Mouse (Mus musculus): ENCODE measurements at regions not wholly inside any gene's neighbourhood (a gene's known extent, or its start where the extent isn't known, plus 50 kb on each side); places are given as distances from the start of the nearest gene placed in this dataset.

GRCm38 (mm10) chr15:50246418-50247186 lies 3638.1 kb upstream of the Gm7489 start:
- ATAC-seq (ENCODE audit: insufficient number of reproducible peaks, low FRiP score, low TSS enrichment, low read depth) (no peak), DNase-seq (ENCODE audit: low spot score) (no peak)
- no peak overlapping the region for H3K27ac ChIP-seq (replicated peaks; ENCODE audit: low read depth, low read length)
- H3K9ac ChIP-seq (ENCODE audit: low read length): no peak overlapping the region
- WGBS: 86% methylated on average over 15 of the region's 15 CpGs
- no peak overlapping the region for H3K4me2 ChIP-seq (ENCODE audit: low read depth, severe bottlenecking)
- no peak overlapping the region for H3K4me3 ChIP-seq (ENCODE audit: low read depth, low read length)
- H3K4me1 ChIP-seq (ENCODE audit: control insufficient read depth, insufficient read depth, low read length): no peaks in the 10 kb centered on the region
- no peaks in the 10 kb centered on the region for H3K9me3 ChIP-seq (ENCODE audit: control insufficient read depth, low read length)
- H3K27me3 ChIP-seq (ENCODE audit: control insufficient read depth, insufficient read depth, low read length): no peaks in the 10 kb centered on the region
- H3K36me3 ChIP-seq (ENCODE audit: control insufficient read depth, insufficient read depth, low read length): no peaks in the 10 kb centered on the region

GRCm38 (mm10) chr15:50260057-50260456 lies 3624.6 kb upstream of the Gm7489 start:
- Histone ChIP-seq H3K36me3 (ENCODE audit: control insufficient read depth, insufficient read depth, low read length) (no peaks in the 10 kb centered on the region), H3K4me1 (ENCODE audit: control insufficient read depth, insufficient read depth, low read length) (no peaks in the 10 kb centered on the region), H3K27ac (replicated peaks; ENCODE audit: low read depth, low read length) (no peak overlapping the region), H3K27me3 (ENCODE audit: control insufficient read depth, insufficient read depth, low read length) (no peaks in the 10 kb centered on the region), H3K4me3 (ENCODE audit: low read depth, low read length) (no peak overlapping the region), H3K9me3 (ENCODE audit: control insufficient read depth, low read length) (no peaks in the 10 kb centered on the region), H3K4me2 (ENCODE audit: low read depth, severe bottlenecking) (no peak overlapping the region), H3K9ac (ENCODE audit: low read length) (no peak overlapping the region)
- no peak for ATAC-seq (ENCODE audit: insufficient number of reproducible peaks, low FRiP score, low TSS enrichment, low read depth)
- WGBS: 90% methylated on average over 2 of the region's 2 CpGs
- no peak for DNase-seq (ENCODE audit: low spot score)

GRCm38 (mm10) chr15:50261245-50261872 lies 3623.3 kb upstream of the Gm7489 start:
- WGBS: 74% methylated on average over 8 of the region's 8 CpGs
- peak; percentile 74 for DNase-seq (ENCODE audit: low spot score)
- Histone ChIP-seq H3K4me2 (ENCODE audit: low read depth, severe bottlenecking) (no peak overlapping the region), H3K4me1 (ENCODE audit: control insufficient read depth, insufficient read depth, low read length) (no peaks in the 10 kb centered on the region), H3K36me3 (ENCODE audit: control insufficient read depth, insufficient read depth, low read length) (no peaks in the 10 kb centered on the region), H3K4me3 (ENCODE audit: low read depth, low read length) (no peak overlapping the region), H3K9ac (ENCODE audit: low read length) (no peak overlapping the region), H3K27me3 (ENCODE audit: control insufficient read depth, insufficient read depth, low read length) (no peaks in the 10 kb centered on the region), H3K27ac (replicated peaks; ENCODE audit: low read depth, low read length) (no peak overlapping the region), H3K9me3 (ENCODE audit: control insufficient read depth, low read length) (no peaks in the 10 kb centered on the region)
- 0 out of 2 replicates have a peak, but pooled peaks have one; percentile 47 for ATAC-seq (ENCODE audit: insufficient number of reproducible peaks, low FRiP score, low TSS enrichment, low read depth)

DNA sequence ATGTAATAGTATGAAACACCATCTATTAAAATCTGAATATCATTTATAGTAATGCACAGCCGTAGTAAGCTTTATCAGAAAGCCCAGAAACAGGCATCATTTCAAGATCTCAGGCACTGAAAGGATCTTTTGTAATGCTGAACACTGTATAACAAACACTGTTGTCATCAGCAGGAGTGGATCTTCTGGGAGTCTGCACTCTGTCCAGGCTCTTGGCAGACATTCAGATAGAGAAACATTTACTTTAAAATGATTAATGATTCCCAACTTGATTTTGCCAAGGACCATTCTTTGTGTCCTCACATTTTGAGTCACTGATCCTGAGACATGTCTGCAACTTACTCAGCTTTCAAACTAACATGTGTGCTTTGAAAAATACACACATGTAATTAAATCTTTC lies 3617.2 kb upstream of the Gm7489 start:
- Histone ChIP-seq H3K9ac (ENCODE audit: low read length) (no peak overlapping the region), H3K9me3 (ENCODE audit: control insufficient read depth, low read length) (no peaks in the 10 kb centered on the region), H3K4me1 (ENCODE audit: control insufficient read depth, insufficient read depth, low read length) (no peaks in the 10 kb centered on the region), H3K4me2 (ENCODE audit: low read depth, severe bottlenecking) (no peak overlapping the region), H3K36me3 (ENCODE audit: control insufficient read depth, insufficient read depth, low read length) (no peaks in the 10 kb centered on the region), H3K27ac (replicated peaks; ENCODE audit: low read depth, low read length) (no peak overlapping the region), H3K4me3 (ENCODE audit: low read depth, low read length) (no peak overlapping the region), H3K27me3 (ENCODE audit: control insufficient read depth, insufficient read depth, low read length) (no peaks in the 10 kb centered on the region)
- ATAC-seq (ENCODE audit: insufficient number of reproducible peaks, low FRiP score, low TSS enrichment, low read depth) (no peak), DNase-seq (ENCODE audit: low spot score) (no peak)
- WGBS: 92% methylated on average over 1 of the region's 1 CpGs

DNA sequence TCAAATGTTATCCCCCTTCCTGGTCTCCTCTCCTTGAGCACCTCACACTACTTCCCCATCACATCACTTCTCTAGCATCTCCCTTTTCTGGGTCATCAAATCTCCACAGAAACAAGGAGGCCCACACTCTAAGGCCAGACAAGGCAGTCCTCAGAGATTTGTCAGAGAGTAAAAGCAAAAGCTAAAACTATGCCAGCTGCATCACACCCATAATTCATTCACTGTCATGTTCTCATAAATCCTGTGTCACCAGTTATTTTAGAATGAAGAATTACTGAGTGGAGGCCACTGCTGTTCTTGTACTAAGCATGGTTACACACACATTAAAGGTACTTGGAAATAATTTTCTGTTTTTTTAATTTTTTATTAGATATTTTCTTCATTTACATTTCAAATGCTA lies 3613.1 kb upstream of the Gm7489 start:
- no peaks in the 10 kb centered on the region for H3K36me3 ChIP-seq (ENCODE audit: control insufficient read depth, insufficient read depth, low read length)
- no peaks in the 10 kb centered on the region for H3K27me3 ChIP-seq (ENCODE audit: control insufficient read depth, insufficient read depth, low read length)
- H3K4me2 ChIP-seq (ENCODE audit: low read depth, severe bottlenecking): no peak overlapping the region
- H3K9ac ChIP-seq (ENCODE audit: low read length): no peak overlapping the region
- H3K4me1 ChIP-seq (ENCODE audit: control insufficient read depth, insufficient read depth, low read length): no peaks in the 10 kb centered on the region
- H3K9me3 ChIP-seq (ENCODE audit: control insufficient read depth, low read length): no peaks in the 10 kb centered on the region
- ATAC-seq (ENCODE audit: insufficient number of reproducible peaks, low FRiP score, low TSS enrichment, low read depth) (no peak), DNase-seq (ENCODE audit: low spot score) (no peak)
- H3K27ac ChIP-seq (replicated peaks; ENCODE audit: low read depth, low read length): no peak overlapping the region
- no peak overlapping the region for H3K4me3 ChIP-seq (ENCODE audit: low read depth, low read length)

DNA sequence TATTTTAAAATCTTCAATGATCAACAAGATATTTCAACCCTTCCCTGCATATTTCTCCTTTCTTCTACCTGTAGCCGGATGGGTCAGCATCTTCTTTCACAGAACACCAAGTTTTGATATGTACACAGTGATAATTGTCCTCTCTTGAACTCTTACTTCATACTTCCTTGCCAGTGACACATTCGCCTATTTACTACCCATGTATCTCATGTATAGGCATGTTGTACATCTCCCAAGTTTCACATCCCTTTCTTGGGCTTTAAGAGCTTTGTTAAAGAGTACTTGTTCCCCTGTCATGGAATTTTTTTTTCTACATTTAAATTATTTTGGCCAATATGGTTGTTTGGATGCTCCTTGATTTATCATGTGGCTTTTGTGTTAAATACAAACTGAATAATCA lies 3602.1 kb upstream of the Gm7489 start:
- 88% methylated on average over 2 of the region's 2 CpGs for WGBS
- no peak overlapping the region for H3K9ac ChIP-seq (ENCODE audit: low read length)

DNA sequence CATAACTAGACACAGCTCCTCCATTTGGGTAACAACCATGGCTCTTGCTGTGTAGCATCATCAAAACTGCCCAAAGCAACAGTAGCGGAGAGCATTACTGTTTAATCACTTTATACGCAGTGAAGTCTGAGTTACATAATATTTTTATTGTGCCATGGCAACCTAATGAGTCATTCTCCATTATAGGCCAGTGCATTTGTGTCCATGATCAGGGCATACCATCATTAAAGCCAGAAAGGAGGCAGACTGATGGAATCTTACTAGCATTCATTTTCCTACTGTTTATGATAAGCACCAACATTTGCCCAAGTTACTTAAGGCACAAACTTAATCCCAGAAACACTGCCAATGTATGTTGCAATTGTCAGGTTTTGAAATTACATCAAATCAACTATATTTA lies 3601.2 kb upstream of the Gm7489 start:
- Histone ChIP-seq H3K4me2 (ENCODE audit: low read depth, severe bottlenecking) (no peak overlapping the region), H3K36me3 (ENCODE audit: control insufficient read depth, insufficient read depth, low read length) (no peaks in the 10 kb centered on the region), H3K27ac (replicated peaks; ENCODE audit: low read depth, low read length) (no peak overlapping the region), H3K9me3 (ENCODE audit: control insufficient read depth, low read length) (no peaks in the 10 kb centered on the region), H3K9ac (ENCODE audit: low read length) (no peak overlapping the region), H3K27me3 (ENCODE audit: control insufficient read depth, insufficient read depth, low read length) (no peaks in the 10 kb centered on the region), H3K4me3 (ENCODE audit: low read depth, low read length) (no peak overlapping the region), H3K4me1 (ENCODE audit: control insufficient read depth, insufficient read depth, low read length) (no peaks in the 10 kb centered on the region)
- DNase-seq (ENCODE audit: low spot score): no peak
- WGBS: 91% methylated on average over 2 of the region's 2 CpGs
- no peak for ATAC-seq (ENCODE audit: insufficient number of reproducible peaks, low FRiP score, low TSS enrichment, low read depth)

More for the DNA sequence above, 3602.1 kb upstream of the Gm7489 start:
- Histone ChIP-seq H3K9me3 (ENCODE audit: control insufficient read depth, low read length) (no peaks in the 10 kb centered on the region), H3K27ac (replicated peaks; ENCODE audit: low read depth, low read length) (no peak overlapping the region), H3K36me3 (ENCODE audit: control insufficient read depth, insufficient read depth, low read length) (no peaks in the 10 kb centered on the region), H3K27me3 (ENCODE audit: control insufficient read depth, insufficient read depth, low read length) (no peaks in the 10 kb centered on the region), H3K4me1 (ENCODE audit: control insufficient read depth, insufficient read depth, low read length) (no peaks in the 10 kb centered on the region), H3K4me2 (ENCODE audit: low read depth, severe bottlenecking) (no peak overlapping the region), H3K4me3 (ENCODE audit: low read depth, low read length) (no peak overlapping the region)
- ATAC-seq (ENCODE audit: insufficient number of reproducible peaks, low FRiP score, low TSS enrichment, low read depth) (no peak), DNase-seq (ENCODE audit: low spot score) (no peak)

- Histone ChIP-seq H3K27ac (replicated peaks; ENCODE audit: low read depth, low read length) (no peak overlapping the region), H3K9me3 (ENCODE audit: control insufficient read depth, low read length) (no peaks in the 10 kb centered on the region), H3K9ac (ENCODE audit: low read length) (no peak overlapping the region), H3K4me2 (ENCODE audit: low read depth, severe bottlenecking) (no peak overlapping the region), H3K27me3 (ENCODE audit: control insufficient read depth, insufficient read depth, low read length) (no peaks in the 10 kb centered on the region), H3K36me3 (ENCODE audit: control insufficient read depth, insufficient read depth, low read length) (no peaks in the 10 kb centered on the region), H3K4me3 (ENCODE audit: low read depth, low read length) (no peak overlapping the region), H3K4me1 (ENCODE audit: control insufficient read depth, insufficient read depth, low read length) (no peaks in the 10 kb centered on the region)
- no peak for ATAC-seq (ENCODE audit: insufficient number of reproducible peaks, low FRiP score, low TSS enrichment, low read depth)
- WGBS: 86% methylated on average over 3 of the region's 3 CpGs
- no peak for DNase-seq (ENCODE audit: low spot score)
These were observed 3582.9 kb upstream of the Gm7489 start for GRCm38 (mm10) chr15:50301831-50302230.
